Mouse (Mus musculus): ENCODE data around the gene Cela2a.

DNA sequence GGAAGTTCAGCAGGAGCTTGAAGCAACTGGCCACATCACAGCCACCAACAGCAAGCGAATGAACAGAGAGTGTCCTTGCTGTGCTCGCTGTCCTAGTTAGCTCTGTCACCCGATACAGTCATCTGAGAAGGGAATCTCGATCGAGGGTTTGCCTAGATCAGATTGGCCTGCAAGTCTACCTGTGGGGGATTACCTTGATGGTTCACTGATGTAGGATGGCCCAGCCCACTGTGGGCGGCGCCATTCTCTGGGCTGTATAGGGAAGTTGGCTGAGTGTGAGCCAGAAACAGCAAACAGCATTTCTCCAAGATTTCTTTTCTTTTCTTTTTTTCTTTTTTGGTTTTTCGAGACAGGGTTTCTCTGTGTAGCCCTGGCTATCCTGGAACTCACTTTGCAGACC, 38.5 kb upstream of the Cela2a start:
- TF ChIP-seq POLR2A (IDR thresholded peaks at IDR 0.05; ENCODE audit: insufficient read depth, low read depth, low read length) = no peak
- TF ChIP-seq CTCF (IDR thresholded peaks at IDR 0.05; ENCODE audit: insufficient read depth, low read depth, low read length) = no peak

All from olfactory bulb, adult 2 months (tissue).